1 mouse cellular context compared by ENCODE assay signal in the genomic region with DNA sequence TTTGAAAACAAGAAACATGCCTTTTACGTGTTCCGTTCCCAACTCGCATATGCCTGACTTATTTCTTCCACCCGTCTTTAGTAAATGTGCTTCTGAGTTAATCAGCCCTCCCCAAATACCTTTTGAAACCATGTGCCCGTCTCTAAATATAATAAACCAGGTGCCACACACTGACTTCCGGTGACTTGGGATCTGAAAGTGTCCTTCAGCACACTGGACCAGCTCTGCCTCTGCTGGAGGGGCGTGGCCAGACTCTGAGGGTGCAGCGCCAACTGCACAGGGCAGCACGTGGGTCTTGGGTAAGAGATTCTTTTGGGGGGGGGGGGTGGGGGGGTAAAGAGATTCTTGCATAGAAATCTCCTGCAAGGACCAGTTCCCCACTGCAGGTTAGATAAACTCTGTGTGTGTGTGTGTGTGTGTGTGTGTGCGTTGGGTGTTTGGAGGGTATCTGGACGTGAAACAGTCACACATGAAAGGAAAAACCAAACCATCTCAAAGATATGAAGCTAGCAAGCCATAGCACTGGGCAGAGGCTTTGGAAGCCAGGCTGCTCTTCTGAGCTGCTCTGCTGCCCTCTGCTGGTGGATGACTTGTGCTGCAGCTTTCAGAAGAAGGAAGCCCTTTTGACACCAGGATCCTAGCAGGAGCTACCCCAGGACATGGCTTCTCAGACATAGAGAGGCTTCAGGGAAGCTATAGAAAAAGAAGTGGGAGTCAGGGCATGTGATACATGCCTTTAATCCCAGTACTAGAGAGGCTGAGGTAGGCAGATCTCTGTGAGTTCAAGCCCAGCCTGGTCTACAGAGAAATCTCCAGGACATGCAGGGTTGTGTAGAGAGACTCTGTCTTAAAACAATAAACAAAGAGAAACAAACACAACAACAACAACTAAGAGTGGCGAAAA.
TF ChIP-seq lines count a peak whose summit lies in the region.

No protein-coding gene starts in this region.

TF ChIP-seq in CH12.LX, 34 proteins besides CTCF, POLR2A, EP300 and RAD21:
- TF ChIP-seq ZMIZ1 (IDR thresholded peaks at IDR 0.05; ENCODE audit: low read depth, low read length), result no peak
- TF ChIP-seq GABPA (IDR thresholded peaks at IDR 0.05; ENCODE audit: insufficient replicate concordance, low read depth, low read length), result no peak
- TF ChIP-seq UBTF (IDR thresholded peaks at IDR 0.05; ENCODE audit: low read depth, low read length), result no peak
- peak; percentile 82 for TF ChIP-seq SIN3A (IDR thresholded peaks at IDR 0.05; ENCODE audit: low read length)
- TF ChIP-seq MEF2A (IDR thresholded peaks at IDR 0.05; ENCODE audit: borderline replicate concordance, low read depth, low read length), result no peak
- TF ChIP-seq MYC (IDR thresholded peaks at IDR 0.05; ENCODE audit: low read depth, low read length), result no peak; the same call in 1 of the 2 replicates
- TF ChIP-seq USF2 (conservative IDR thresholded peaks at IDR 0.05; ENCODE audit: low read depth, low read length), result no peak
- no peak for TF ChIP-seq KAT2A (IDR thresholded peaks at IDR 0.05; ENCODE audit: insufficient replicate concordance, low read length)
- 0 out of 2 replicates have a peak, but pooled peaks have one; percentile 8 for TF ChIP-seq MAZ (IDR thresholded peaks at IDR 0.05; ENCODE audit: low read depth, low read length)
- no peak for TF ChIP-seq MAFK (IDR thresholded peaks at IDR 0.05; ENCODE audit: insufficient replicate concordance, low read length)
- no peak for TF ChIP-seq ZNF384 (IDR thresholded peaks at IDR 0.05; ENCODE audit: low read depth, low read length)
- TF ChIP-seq JUND (conservative IDR thresholded peaks at IDR 0.05; ENCODE audit: low read depth, low read length), result no peak
- TF ChIP-seq HCFC1 (IDR thresholded peaks at IDR 0.05; ENCODE audit: low read depth, low read length), result no peak
- peak; percentile 16; the same call in 1 of the 2 replicates for TF ChIP-seq ETS1 (conservative IDR thresholded peaks at IDR 0.05; ENCODE audit: low read depth, low read length)
- no peak for TF ChIP-seq NELFE (IDR thresholded peaks at IDR 0.05; ENCODE audit: low read depth, low read length)
- no peak; the same call in 1 of the 2 replicates for TF ChIP-seq CHD2 (IDR thresholded peaks at IDR 0.05; ENCODE audit: low read length)
- no peak; the same call in 1 of the 2 replicates for TF ChIP-seq USF1 (IDR thresholded peaks at IDR 0.05; ENCODE audit: low read depth, low read length)
- peak; percentile 36 for TF ChIP-seq BHLHE40 (IDR thresholded peaks at IDR 0.05; ENCODE audit: low read depth, low read length)
- peak; percentile 33 for TF ChIP-seq ELF1 (IDR thresholded peaks at IDR 0.05; ENCODE audit: low read depth, low read length)
- peak; percentile 72 for TF ChIP-seq MAX (IDR thresholded peaks at IDR 0.05; ENCODE audit: low read length)
- TF ChIP-seq RCOR1 (conservative IDR thresholded peaks at IDR 0.05; ENCODE audit: low read depth, low read length), result no peak
- no peak for TF ChIP-seq JUN (IDR thresholded peaks at IDR 0.05; ENCODE audit: insufficient read depth, low read depth, low read length)
- no peak for TF ChIP-seq E2F4 (IDR thresholded peaks at IDR 0.05; ENCODE audit: insufficient replicate concordance, low read depth, low read length)
- no peak for TF ChIP-seq PAX5 (IDR thresholded peaks at IDR 0.05; ENCODE audit: low read length)
- TF ChIP-seq MXI1 (IDR thresholded peaks at IDR 0.05; ENCODE audit: low read depth, low read length), result peak; percentile 94
- no peak for TF ChIP-seq ZC3H11A (IDR thresholded peaks at IDR 0.05; ENCODE audit: low read depth, low read length)
- no peak for TF ChIP-seq TBP (conservative IDR thresholded peaks at IDR 0.05; ENCODE audit: low read depth, low read length)
- no peak for TF ChIP-seq CHD1 (IDR thresholded peaks at IDR 0.05; ENCODE audit: low read depth, low read length)
- no peak for TF ChIP-seq IRF4 (IDR thresholded peaks at IDR 0.05; ENCODE audit: low read depth, low read length)
- no peak for TF ChIP-seq NRF1 (IDR thresholded peaks at IDR 0.05; ENCODE audit: low read depth, low read length)
- TF ChIP-seq SMC3 (IDR thresholded peaks at IDR 0.05; ENCODE audit: low read depth, low read length), result peak; percentile 80
- TF ChIP-seq POLR2AphosphoS2 (IDR thresholded peaks at IDR 0.05; ENCODE audit: low read depth, low read length), result no peak
- TF ChIP-seq TCF12 (IDR thresholded peaks at IDR 0.05; ENCODE audit: low read depth, low read length), result no peak
- TF ChIP-seq ZKSCAN1 (IDR thresholded peaks at IDR 0.05; ENCODE audit: borderline replicate concordance, low read depth, low read length), result no peak
